12 mouse cellular contexts compared by ENCODE assay signal in the genomic region with DNA sequence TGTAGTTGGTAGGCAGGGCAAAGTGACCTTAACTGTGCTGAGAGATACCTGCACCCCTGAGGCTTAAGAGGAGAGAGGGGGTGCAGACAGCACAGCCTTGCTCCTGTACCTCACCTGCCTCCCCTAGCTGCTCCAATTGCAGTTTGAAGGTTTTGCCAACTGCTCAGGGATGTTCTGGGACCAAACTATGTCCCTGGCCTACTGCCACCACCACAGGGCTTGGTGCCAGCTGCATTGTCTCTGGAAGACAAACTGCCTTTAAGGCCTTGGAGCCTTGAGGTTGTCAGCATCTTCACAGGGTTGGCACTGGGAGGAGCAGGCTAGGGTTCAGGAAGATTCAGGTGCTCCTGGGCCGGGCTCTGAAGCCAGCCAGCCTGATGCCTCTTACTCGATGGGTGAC.
DNase-seq lines count a peak whose midpoint lies in the region; ATAC-seq and TF ChIP-seq lines count a peak whose summit lies in the region.
"Had no signal": no experiment of that assay in that cellular context is flagged by ENCODE, and none has a peak within 500 bp of the region (broad histone marks: within the 10 kb centered on the region; RNA-seq: fewer than 3 reads in every experiment).

No protein-coding gene starts in this region.

- no peak for TF ChIP-seq EP300 in heart, adult 2 months (IDR thresholded peaks at IDR 0.05; ENCODE audit: insufficient read depth, low read depth, low read length)
- TF ChIP-seq EP300 in lung, postnatal 0 days (IDR thresholded peaks at IDR 0.05): no peak

- TF ChIP-seq CTCF in heart, adult 2 months (IDR thresholded peaks at IDR 0.05): no peak
- TF ChIP-seq CTCF in lung, postnatal 0 days (IDR thresholded peaks at IDR 0.05): no peak

- no peaks in the 10 kb centered on the region for H3K27me3 ChIP-seq in heart, adult 2 months (ENCODE audit: control insufficient read depth, insufficient read depth, low read length)
- H3K27me3 ChIP-seq in lung, postnatal 0 days (replicated peaks; ENCODE audit: insufficient read depth, low read length): no peaks in the 10 kb centered on the region
- no peaks in the 10 kb centered on the region for H3K27me3 ChIP-seq in hindbrain, embryonic 13.5 days
- H3K27me3 ChIP-seq: liver, embryonic 13.5 days; midbrain, embryonic 13.5 days had no signal

- DNase-seq in heart, postnatal 10 days: peak; percentile 10 to 12
- DNase-seq in heart, adult 2 months: no peak
- DNase-seq in lung, postnatal 14 days: peak; percentile 42
- DNase-seq in lung, postnatal 0 days (ENCODE audit: low spot score): no peak
- DNase-seq in adrenal gland, adult 8-10 months: peak; percentile 64
- DNase-seq in cerebellum, postnatal 14 days: peak; percentile 56 to 74
- DNase-seq: gastrocnemius, postnatal 25 days; layer of hippocampus, adult 9-11 months; liver, embryonic 13.5 days had no signal

- intact Hi-C loops in heart, postnatal 10 days (cut with DNase I): no loop called here
- intact Hi-C loops in heart, adult 2 months (cut with DNase I): no loop called here

- TF ChIP-seq POLR2A in heart, adult 2 months (IDR thresholded peaks at IDR 0.05; ENCODE audit: insufficient read depth, low read depth, low read length): no peak

- 70% methylated on average over 2 of the region's 2 CpGs for WGBS in heart, adult 2 months
- WGBS in lung, postnatal 0 days: 85% methylated on average over 2 of the region's 2 CpGs
- 90% methylated on average over 2 of the region's 2 CpGs for WGBS in hindbrain, embryonic 13.5 days

- H3K27ac ChIP-seq in heart, adult 2 months: no peak overlapping the region
- no peak overlapping the region for H3K27ac ChIP-seq in lung, postnatal 0 days (ENCODE audit: low read length)
- no peak overlapping the region for H3K27ac ChIP-seq in hindbrain, embryonic 13.5 days
- H3K27ac ChIP-seq: liver, embryonic 13.5 days; midbrain, embryonic 13.5 days had no signal

- H3K9me3 ChIP-seq in lung, postnatal 0 days (ENCODE audit: low read length): no peaks in the 10 kb centered on the region
- no peaks in the 10 kb centered on the region for H3K9me3 ChIP-seq in hindbrain, embryonic 13.5 days
- H3K9me3 ChIP-seq: liver, embryonic 13.5 days; midbrain, embryonic 13.5 days had no signal

- H3K9ac ChIP-seq in heart, adult 2 months (ENCODE audit: low read depth, low read length): no peak overlapping the region
- no peak overlapping the region for H3K9ac ChIP-seq in lung, postnatal 0 days (replicated peaks; ENCODE audit: low read depth)
- H3K9ac ChIP-seq in hindbrain, embryonic 13.5 days: no peak overlapping the region
- H3K9ac ChIP-seq: liver, embryonic 13.5 days; midbrain, embryonic 13.5 days had no signal

- no peak overlapping the region for H3K4me2 ChIP-seq in lung, postnatal 0 days (replicated peaks; ENCODE audit: low read depth, low read length)
- no peak overlapping the region for H3K4me2 ChIP-seq in hindbrain, embryonic 13.5 days
- H3K4me2 ChIP-seq: liver, embryonic 13.5 days; midbrain, embryonic 13.5 days had no signal

- no peaks in the 10 kb centered on the region for H3K36me3 ChIP-seq in heart, adult 2 months (ENCODE audit: control insufficient read depth, insufficient read depth, low read length)
- H3K36me3 ChIP-seq in lung, postnatal 0 days (ENCODE audit: insufficient read depth, low read length): no peaks in the 10 kb centered on the region
- H3K36me3 ChIP-seq in hindbrain, embryonic 13.5 days: no peaks in the 10 kb centered on the region
- H3K36me3 ChIP-seq: liver, embryonic 13.5 days; midbrain, embryonic 13.5 days had no signal

- no peaks in the 10 kb centered on the region for H3K4me1 ChIP-seq in heart, adult 2 months (ENCODE audit: control insufficient read depth, insufficient read depth, low read length)
- H3K4me1 ChIP-seq in lung, postnatal 0 days (ENCODE audit: insufficient read depth, low read depth, low read length): no peaks in the 10 kb centered on the region
- H3K4me1 ChIP-seq in hindbrain, embryonic 13.5 days (replicated peaks): no peaks in the 10 kb centered on the region
- H3K4me1 ChIP-seq: liver, embryonic 13.5 days; midbrain, embryonic 13.5 days had no signal

- no peak for ATAC-seq in lung, postnatal 0 days
- ATAC-seq in hindbrain, embryonic 13.5 days (ENCODE audit: low FRiP score): no peak
- ATAC-seq in inflammation-experienced regulatory T-cells, adult 6 months: no peak
- ATAC-seq: midbrain, embryonic 13.5 days had no signal

- no peaks in the 10 kb centered on the region for H3K79me2 ChIP-seq in heart, adult 2 months (replicated peaks; ENCODE audit: control insufficient read depth, insufficient read depth, low read length)

- no peak overlapping the region for H3K4me3 ChIP-seq in heart, adult 2 months
- H3K4me3 ChIP-seq in lung, postnatal 0 days (ENCODE audit: low read depth, low read length): no peak overlapping the region
- no peak overlapping the region for H3K4me3 ChIP-seq in hindbrain, embryonic 13.5 days
- H3K4me3 ChIP-seq: liver, embryonic 13.5 days; midbrain, embryonic 13.5 days had no signal

Comparison
In these comparisons a context has a peak if more than half of its experiments do, and no peak if none do; other contexts are left out.
1. DNase-seq: peak in heart, postnatal 10 days (2 of 2), lung, postnatal 14 days (single experiment), adrenal gland, adult 8-10 months (single experiment) and cerebellum, postnatal 14 days (2 of 2); none in heart, adult 2 months (0 of 2) and lung, postnatal 0 days (single experiment).